Mouse (Mus musculus): ENCODE data around the gene Trim33. TPM values are rescaled to one million over a fixed set of nuclear protein-coding genes. Genes with fewer than 3 reads are reported as not detected.

Trim33 gene
- 39.7 and 46.5 TPM in 2 replicates for total RNA-seq (2023)

DNA sequence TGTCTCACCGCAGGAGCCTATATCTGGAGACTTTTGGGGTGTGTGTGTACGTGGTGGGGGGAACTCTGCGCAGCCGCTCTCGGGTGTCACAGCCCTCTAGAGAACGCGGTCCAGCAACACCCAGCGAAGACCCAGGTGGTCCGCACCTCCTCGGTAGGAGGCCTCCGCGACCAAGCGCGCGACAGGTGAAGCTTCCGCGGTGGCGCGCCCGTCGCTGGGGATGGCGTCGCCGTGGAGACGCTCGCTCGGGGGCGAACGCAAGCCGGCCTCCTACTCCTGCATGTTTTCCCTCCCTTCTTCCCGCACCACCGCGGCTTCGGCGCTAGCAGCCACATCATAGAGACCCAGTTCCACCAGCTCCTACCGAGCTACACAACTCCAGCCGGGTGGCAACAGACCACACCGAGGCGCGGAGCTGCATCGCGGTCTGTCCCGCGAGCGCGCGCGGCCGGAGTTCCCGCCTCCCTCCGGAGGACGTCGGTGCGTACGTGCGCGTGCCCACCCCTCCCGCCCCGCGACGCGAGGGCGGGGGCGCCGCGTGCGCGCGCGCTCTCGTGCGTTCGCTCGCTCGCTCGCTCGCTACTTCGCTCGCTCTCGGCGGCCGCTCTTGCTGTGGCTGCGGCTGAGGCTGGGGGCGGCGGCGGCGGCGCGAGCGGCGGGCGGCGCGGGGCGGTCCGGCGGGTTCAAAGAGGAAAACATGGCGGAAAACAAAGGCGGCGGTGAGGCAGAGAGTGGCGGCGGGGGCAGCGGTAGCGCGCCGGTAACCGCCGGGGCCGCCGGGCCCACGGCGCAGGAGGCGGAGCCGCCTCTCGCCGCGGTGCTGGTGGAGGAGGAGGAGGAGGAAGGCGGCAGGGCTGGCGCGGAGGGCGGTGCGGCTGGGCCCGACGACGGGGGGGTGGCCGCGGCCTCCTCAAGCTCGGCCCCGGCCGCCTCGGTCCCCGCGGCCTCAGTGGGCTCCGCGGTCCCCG, at the start of gene Trim33:
Trim33 (plus strand) TSS at position 112 of the 968 bp plus-strand sequence.

Other genes with a start within 250 kb of the Trim33 start
- 98.0 and 115 TPM in 2 replicates for gene Nras, start 221.0 kb upstream of the Trim33 start, total RNA-seq (2023)
- gene Ampd1, start 205.3 kb upstream of the Trim33 start, total RNA-seq (2023) = not detected in 2 replicates
- gene Dennd2c, start 176.7 kb upstream of the Trim33 start, total RNA-seq (2023) = 0.75 and 1.5 TPM in 2 replicates
- gene Bcas2, start 107.6 kb upstream of the Trim33 start, total RNA-seq (2023) = 32.9 and 33.2 TPM in 2 replicates

Data from neutrophil, adult 65 days (primary cell).